In the genomic region with DNA sequence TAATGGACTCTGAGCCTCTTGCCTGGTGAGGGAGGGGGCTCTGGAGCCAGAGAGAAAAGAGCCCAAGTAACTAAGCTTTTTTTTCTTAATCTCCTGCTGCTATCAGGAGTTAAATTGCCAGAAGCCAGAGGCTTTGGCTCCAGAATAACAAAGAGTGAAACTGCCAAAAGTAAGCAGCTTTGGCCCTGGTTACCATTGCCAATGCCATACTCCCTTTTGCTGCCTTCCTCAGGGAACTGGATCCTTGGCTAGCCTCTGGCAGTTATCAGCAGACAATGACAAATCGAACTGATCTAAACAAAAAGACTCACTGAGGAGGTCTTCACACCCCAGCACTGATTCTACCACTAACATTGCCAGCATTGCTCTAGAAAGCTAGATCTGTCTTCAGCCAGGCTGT, we compare ENCODE assay signal across 29 mouse cellular contexts. TPM values are rescaled to one million over a fixed set of nuclear protein-coding genes. Genes with fewer than 3 reads are reported as not detected.
DNase-seq lines count a peak whose midpoint lies in the region; ATAC-seq and TF ChIP-seq lines count a peak whose summit lies in the region.
"Had no signal": no experiment of that assay in that cellular context is flagged by ENCODE, and none has a peak within 500 bp of the region (broad histone marks: within the 10 kb centered on the region; RNA-seq: fewer than 3 reads in every experiment).

No protein-coding gene starts in this region.

- H3K4me1 ChIP-seq in forebrain, embryonic 11.5 days (replicated peaks; ENCODE audit: control insufficient read depth, insufficient read depth, low read length) = peaks cover 2% of the 10 kb centered on the region; the same call in 1 of the 2 replicates
- 0 out of 2 replicates have a peak, but pooled peaks cover 5% of the 10 kb centered on the region for H3K4me1 ChIP-seq in forebrain, embryonic 13.5 days
- H3K4me1 ChIP-seq in hindbrain, embryonic 15.5 days (replicated peaks) = peaks cover 4% of the 10 kb centered on the region
- H3K4me1 ChIP-seq in hindbrain, embryonic 10.5 days (replicated peaks) = peaks cover 16% of the 10 kb centered on the region
- H3K4me1 ChIP-seq in midbrain, embryonic 14.5 days (ENCODE audit: control insufficient read depth, insufficient read depth, low read length) = 0 out of 2 replicates have a peak, but pooled peaks cover 4% of the 10 kb centered on the region
- H3K4me1 ChIP-seq in midbrain, embryonic 10.5 days = peaks cover 23% of the 10 kb centered on the region

- no peak for TF ChIP-seq POLR2A in brain, embryonic 14.5 days (IDR thresholded peaks at IDR 0.05; ENCODE audit: borderline replicate concordance, extremely low read depth, insufficient read depth, insufficient read length, poor library complexity, severe bottlenecking)

- DNase-seq in forebrain, embryonic 11.5 days (ENCODE audit: low spot score) = no peak
- no peak for DNase-seq in hindbrain, embryonic 10.5 days (ENCODE audit: low spot score)
- peak; percentile 21 for DNase-seq in midbrain, embryonic 14.5 days
- no peak for DNase-seq in midbrain, embryonic 10.5 days (ENCODE audit: low spot score)
- peak; percentile 44 for DNase-seq in brain, embryonic 14.5 days (ENCODE audit: low read depth)
- DNase-seq in kidney, postnatal 25 days = no peak
- DNase-seq: adrenal gland, postnatal 25 days; cerebellum, adult 18-20 months; gastrocnemius, postnatal 36 days; heart, adult 18-20 months; heart, postnatal 36 days; kidney, adult 11 months; kidney, postnatal 14 days; right cerebral cortex, postnatal 14 days had no signal

- no peak for TF ChIP-seq CTCF in brain, embryonic 14.5 days (IDR thresholded peaks at IDR 0.05; ENCODE audit: borderline replicate concordance, extremely low read depth, insufficient read depth, insufficient read length)

- no peak overlapping the region for H3K4me3 ChIP-seq in forebrain, embryonic 11.5 days (ENCODE audit: low read depth, low read length)
- H3K4me3 ChIP-seq in forebrain, embryonic 13.5 days = no peak overlapping the region
- H3K4me3 ChIP-seq in hindbrain, embryonic 15.5 days = no peak overlapping the region
- H3K4me3 ChIP-seq in hindbrain, embryonic 10.5 days = no peak overlapping the region
- no peak overlapping the region for H3K4me3 ChIP-seq in midbrain, embryonic 14.5 days (replicated peaks; ENCODE audit: low read depth, low read length)
- no peak overlapping the region for H3K4me3 ChIP-seq in midbrain, embryonic 10.5 days
- H3K4me3 ChIP-seq: embryonic facial prominence, embryonic 10.5 days; embryonic facial prominence, embryonic 15.5 days; limb, embryonic 13.5 days; lung, embryonic 15.5 days; midbrain, embryonic 12.5 days; myocyte; neural tube, embryonic 13.5 days had no signal

- H3K9me3 ChIP-seq in forebrain, embryonic 11.5 days (ENCODE audit: control insufficient read depth, low read length) = no peaks in the 10 kb centered on the region
- no peaks in the 10 kb centered on the region for H3K9me3 ChIP-seq in forebrain, embryonic 13.5 days (replicated peaks)
- H3K9me3 ChIP-seq in hindbrain, embryonic 15.5 days = no peaks in the 10 kb centered on the region
- H3K9me3 ChIP-seq in hindbrain, embryonic 10.5 days = no peaks in the 10 kb centered on the region
- H3K9me3 ChIP-seq in midbrain, embryonic 14.5 days (ENCODE audit: control insufficient read depth, low read length) = no peaks in the 10 kb centered on the region
- no peaks in the 10 kb centered on the region for H3K9me3 ChIP-seq in midbrain, embryonic 10.5 days (replicated peaks)
- H3K9me3 ChIP-seq: embryonic facial prominence, embryonic 10.5 days; embryonic facial prominence, embryonic 15.5 days; limb, embryonic 13.5 days; lung, embryonic 15.5 days; midbrain, embryonic 12.5 days; neural tube, embryonic 13.5 days had no signal

- ATAC-seq in forebrain, embryonic 11.5 days (replicated peaks; ENCODE audit: low FRiP score) = 0 out of 2 replicates have a peak, but pooled peaks have one; percentile 15
- no peak for ATAC-seq in forebrain, embryonic 13.5 days
- peak; percentile 56; the same call in 1 of the 2 replicates for ATAC-seq in hindbrain, embryonic 15.5 days (ENCODE audit: low FRiP score, low read depth)
- ATAC-seq in midbrain, embryonic 14.5 days (ENCODE audit: low FRiP score, low TSS enrichment) = no peak
- ATAC-seq: activated CD4-positive, CD25-positive, alpha-beta regulatory T cell, adult 4 months; CD4-positive, CD25-positive, alpha-beta regulatory T cell, adult 4 months; inflammation-experienced regulatory T-cells, adult 6 months had no signal

- peaks cover 14% of the 10 kb centered on the region for H3K27me3 ChIP-seq in forebrain, embryonic 11.5 days (ENCODE audit: control insufficient read depth, insufficient read depth, low read length)
- H3K27me3 ChIP-seq in forebrain, embryonic 13.5 days = peaks cover 38% of the 10 kb centered on the region
- H3K27me3 ChIP-seq in hindbrain, embryonic 15.5 days = peaks cover 22% of the 10 kb centered on the region; the same call in 1 of the 2 replicates
- peaks cover 40% of the 10 kb centered on the region for H3K27me3 ChIP-seq in hindbrain, embryonic 10.5 days (ENCODE audit: insufficient read depth, poor library complexity, severe bottlenecking)
- peaks cover 14% of the 10 kb centered on the region for H3K27me3 ChIP-seq in midbrain, embryonic 14.5 days (ENCODE audit: control insufficient read depth, insufficient read depth, low read length)
- H3K27me3 ChIP-seq in midbrain, embryonic 10.5 days (ENCODE audit: low read depth, poor library complexity, severe bottlenecking) = peaks cover 43% of the 10 kb centered on the region

- H3K4me2 ChIP-seq in forebrain, embryonic 11.5 days (ENCODE audit: low read depth, low read length, severe bottlenecking) = no peak overlapping the region
- H3K4me2 ChIP-seq in forebrain, embryonic 13.5 days = no peak overlapping the region
- H3K4me2 ChIP-seq in hindbrain, embryonic 15.5 days = no peak overlapping the region
- no peak overlapping the region for H3K4me2 ChIP-seq in midbrain, embryonic 14.5 days (ENCODE audit: low read length)
- H3K4me2 ChIP-seq: embryonic facial prominence, embryonic 15.5 days; heart, embryonic 11.5 days; limb, embryonic 13.5 days; liver, embryonic 11.5 days; lung, embryonic 15.5 days; midbrain, embryonic 12.5 days; neural tube, embryonic 13.5 days had no signal

- H3K9ac ChIP-seq in forebrain, embryonic 11.5 days (ENCODE audit: low read length) = no peak overlapping the region
- H3K9ac ChIP-seq in forebrain, embryonic 13.5 days = no peak overlapping the region
- H3K9ac ChIP-seq in hindbrain, embryonic 15.5 days = no peak overlapping the region
- no peak overlapping the region for H3K9ac ChIP-seq in midbrain, embryonic 14.5 days (replicated peaks; ENCODE audit: low read length)
- H3K9ac ChIP-seq: embryonic facial prominence, embryonic 15.5 days; limb, embryonic 13.5 days; lung, embryonic 15.5 days; midbrain, embryonic 12.5 days; neural tube, embryonic 13.5 days had no signal

- no peak overlapping the region for H3K27ac ChIP-seq in forebrain, embryonic 11.5 days (ENCODE audit: low read depth, low read length)
- no peak overlapping the region for H3K27ac ChIP-seq in forebrain, embryonic 13.5 days
- no peak overlapping the region for H3K27ac ChIP-seq in hindbrain, embryonic 15.5 days (replicated peaks)
- H3K27ac ChIP-seq in hindbrain, embryonic 10.5 days = no peak overlapping the region
- no peak overlapping the region for H3K27ac ChIP-seq in midbrain, embryonic 14.5 days (replicated peaks; ENCODE audit: low read depth, low read length)
- H3K27ac ChIP-seq in midbrain, embryonic 10.5 days (replicated peaks) = no peak overlapping the region
- H3K27ac ChIP-seq: embryonic facial prominence, embryonic 10.5 days; embryonic facial prominence, embryonic 15.5 days; limb, embryonic 13.5 days; lung, embryonic 15.5 days; midbrain, embryonic 12.5 days; neural tube, embryonic 13.5 days had no signal

- H3K36me3 ChIP-seq in forebrain, embryonic 11.5 days (ENCODE audit: control insufficient read depth, insufficient read depth, low read length) = no peaks in the 10 kb centered on the region
- no peaks in the 10 kb centered on the region for H3K36me3 ChIP-seq in forebrain, embryonic 13.5 days (ENCODE audit: poor library complexity, severe bottlenecking)
- no peaks in the 10 kb centered on the region for H3K36me3 ChIP-seq in hindbrain, embryonic 15.5 days
- H3K36me3 ChIP-seq in hindbrain, embryonic 10.5 days = no peaks in the 10 kb centered on the region
- H3K36me3 ChIP-seq in midbrain, embryonic 14.5 days (ENCODE audit: control insufficient read depth, insufficient read depth, low read length) = no peaks in the 10 kb centered on the region
- no peaks in the 10 kb centered on the region for H3K36me3 ChIP-seq in midbrain, embryonic 10.5 days
- H3K36me3 ChIP-seq: embryonic facial prominence, embryonic 10.5 days; embryonic facial prominence, embryonic 15.5 days; limb, embryonic 13.5 days; lung, embryonic 15.5 days; midbrain, embryonic 12.5 days; neural tube, embryonic 13.5 days had no signal

- WGBS in forebrain, embryonic 11.5 days = 7% methylated on average over 1 of the region's 1 CpGs
- 8% methylated on average over 1 of the region's 1 CpGs for WGBS in forebrain, embryonic 13.5 days
- WGBS in hindbrain, embryonic 15.5 days = 20% methylated on average over 1 of the region's 1 CpGs
- WGBS in hindbrain, embryonic 10.5 days = 25% methylated on average over 1 of the region's 1 CpGs
- 4% methylated on average over 1 of the region's 1 CpGs for WGBS in midbrain, embryonic 14.5 days
- WGBS in midbrain, embryonic 10.5 days = 8% methylated on average over 1 of the region's 1 CpGs

RNA-seq across cellular contexts. Expression of a gene that starts 2.1 kb away (rescaled TPM):
- 0.87 and 1.3 TPM in 2 replicates for polyA plus RNA-seq in forebrain, embryonic 11.5 days (2014; fragmentation: Nextera tagmentation; extraction: Ambion mirVana)
- polyA plus RNA-seq in forebrain, embryonic 13.5 days (2015; fragmentation: Nextera tagmentation; extraction: Ambion mirVana) = 1.3 and 1.9 TPM in 2 replicates
- 3.0 and 4.7 TPM in 2 replicates for polyA plus RNA-seq in hindbrain, embryonic 15.5 days (2015; fragmentation: Nextera tagmentation; extraction: Ambion mirVana)
- polyA plus RNA-seq in hindbrain, embryonic 10.5 days (2016; fragmentation: Nextera tagmentation; extraction: Ambion mirVana) = 1.9 and 2.8 TPM in 2 replicates
- 9.8 and 10.0 TPM in 2 replicates for polyA plus RNA-seq in midbrain, embryonic 14.5 days (2014; fragmentation: Nextera tagmentation; extraction: Ambion mirVana)
- polyA plus RNA-seq in midbrain, embryonic 10.5 days (2016; fragmentation: Nextera tagmentation; extraction: Ambion mirVana) = 0.79 and 1.6 TPM in 2 replicates
- 9.7 and 13.7 TPM in 2 replicates for polyA plus RNA-seq in brain, embryonic 14.5 days (2012; rRNA removed)
- polyA plus RNA-seq: heart, embryonic 16.5 days had no signal

RNA-seq across cellular contexts. Expression of a gene that starts 24.1 kb away (rescaled TPM):
- polyA plus RNA-seq in forebrain, embryonic 11.5 days (2014; fragmentation: Nextera tagmentation; extraction: Ambion mirVana) = 104 TPM in 2 replicates
- 83.8 and 90.1 TPM in 2 replicates for polyA plus RNA-seq in forebrain, embryonic 13.5 days (2015; fragmentation: Nextera tagmentation; extraction: Ambion mirVana)
- 71.4 and 77.5 TPM in 2 replicates for polyA plus RNA-seq in hindbrain, embryonic 15.5 days (2015; fragmentation: Nextera tagmentation; extraction: Ambion mirVana)
- 100 and 118 TPM in 2 replicates for polyA plus RNA-seq in hindbrain, embryonic 10.5 days (2016; fragmentation: Nextera tagmentation; extraction: Ambion mirVana)
- 92.3 and 108 TPM in 2 replicates for polyA plus RNA-seq in midbrain, embryonic 14.5 days (2014; fragmentation: Nextera tagmentation; extraction: Ambion mirVana)
- 124 and 125 TPM in 2 replicates for polyA plus RNA-seq in midbrain, embryonic 10.5 days (2016; fragmentation: Nextera tagmentation; extraction: Ambion mirVana)
- polyA plus RNA-seq in brain, embryonic 14.5 days (2012; rRNA removed) = 25.3 and 32.2 TPM in 2 replicates

RNA-seq across cellular contexts. Expression of a gene that starts 24.3 kb away (rescaled TPM):
- 44.7 and 48.3 TPM in 2 replicates for polyA plus RNA-seq in forebrain, embryonic 11.5 days (2014; fragmentation: Nextera tagmentation; extraction: Ambion mirVana)
- polyA plus RNA-seq in forebrain, embryonic 13.5 days (2015; fragmentation: Nextera tagmentation; extraction: Ambion mirVana) = 35.4 and 36.2 TPM in 2 replicates
- 22.2 and 23.9 TPM in 2 replicates for polyA plus RNA-seq in hindbrain, embryonic 15.5 days (2015; fragmentation: Nextera tagmentation; extraction: Ambion mirVana)
- polyA plus RNA-seq in hindbrain, embryonic 10.5 days (2016; fragmentation: Nextera tagmentation; extraction: Ambion mirVana) = 36.4 and 37.0 TPM in 2 replicates
- 28.6 and 35.7 TPM in 2 replicates for polyA plus RNA-seq in midbrain, embryonic 14.5 days (2014; fragmentation: Nextera tagmentation; extraction: Ambion mirVana)
- 40.1 and 41.4 TPM in 2 replicates for polyA plus RNA-seq in midbrain, embryonic 10.5 days (2016; fragmentation: Nextera tagmentation; extraction: Ambion mirVana)
- polyA plus RNA-seq in brain, embryonic 14.5 days (2012; rRNA removed) = 17.6 and 19.5 TPM in 2 replicates

Comparison
In these comparisons a context has a peak if more than half of its experiments do, and no peak if none do; other contexts are left out.
1. ATAC-seq: peak in forebrain, embryonic 11.5 days (single experiment) and hindbrain, embryonic 15.5 days (single experiment); none in forebrain, embryonic 13.5 days (single experiment) and midbrain, embryonic 14.5 days (single experiment).
2. DNase-seq: peak in midbrain, embryonic 14.5 days (single experiment) and brain, embryonic 14.5 days (single experiment); none in forebrain, embryonic 11.5 days (single experiment), hindbrain, embryonic 10.5 days (single experiment), midbrain, embryonic 10.5 days (single experiment) and kidney, postnatal 25 days (0 of 2).